In genomic region chr10:58969351-58969750, GRCm38 (mm10) we compare ENCODE assay signal across 15 mouse cellular contexts.
"Had no signal": no experiment of that assay in that cellular context is flagged by ENCODE, and none has a peak within 500 bp of the region (broad histone marks: within the 10 kb centered on the region; RNA-seq: fewer than 3 reads in every experiment).

No protein-coding gene starts in this region.

- DNase-seq: liver, postnatal 0 days; lung, adult 2 months; lung, postnatal 14 days; lung, postnatal 36 days; midbrain, embryonic 14.5 days; retina, postnatal 1 day; right cerebral cortex, adult 18-20 months; right cerebral cortex, postnatal 25 days; right cerebral cortex, postnatal 4 days; spleen, adult 18-20 months; thymus, adult 18-20 months; thymus, postnatal 14 days; thymus, postnatal 36 days had no signal

- ATAC-seq: liver, postnatal 0 days; lung, postnatal 0 days; midbrain, embryonic 16.5 days had no signal
